12 mouse cellular contexts compared by ENCODE assay signal in the genomic region with DNA sequence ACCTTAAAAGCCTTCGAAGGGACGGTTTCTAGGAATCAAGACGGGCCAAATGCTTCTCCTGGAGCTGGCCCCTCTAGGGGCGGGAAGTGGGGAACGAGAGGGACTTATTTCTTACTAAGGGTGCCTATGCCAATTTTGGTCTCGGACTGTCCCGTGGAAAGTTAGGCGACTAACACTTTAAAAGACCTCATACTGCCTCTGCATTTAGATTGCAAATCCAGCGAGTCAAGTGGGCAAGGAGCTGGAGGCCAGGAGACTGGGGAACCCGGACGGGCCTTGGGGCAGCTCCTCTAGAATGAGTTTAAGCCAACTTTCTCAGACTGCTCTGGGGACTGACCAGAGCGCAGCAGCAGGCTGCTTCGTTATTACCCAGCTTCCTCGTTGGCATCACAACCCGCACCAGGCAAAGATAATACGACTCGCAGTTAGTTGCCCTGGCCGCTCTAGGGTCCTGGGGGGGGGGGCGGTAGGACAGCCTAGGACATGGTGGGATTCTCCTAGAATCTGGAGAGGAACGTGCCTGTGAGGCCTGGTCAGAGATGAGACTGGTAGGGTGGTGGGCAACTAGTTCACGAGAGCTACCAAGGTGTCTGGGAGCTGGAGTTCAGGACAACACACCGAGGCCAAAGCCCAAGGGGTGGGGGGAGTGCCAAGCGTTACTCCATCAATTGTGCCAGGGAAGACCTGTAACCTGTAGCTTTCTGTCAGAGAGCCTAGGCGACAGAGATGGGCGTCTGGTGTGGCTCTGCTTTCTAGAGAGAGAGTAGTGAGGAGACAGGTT. TPM values are rescaled to one million over a fixed set of nuclear protein-coding genes. Genes with fewer than 3 reads are reported as not detected.
A peak's percentile ranks its signal among the peaks of the same experiment; 100 is the strongest.
DNase-seq lines count a peak whose midpoint lies in the region; ATAC-seq and TF ChIP-seq lines count a peak whose summit lies in the region.
"Had no signal": no experiment of that assay in that cellular context is flagged by ENCODE, and none has a peak within 500 bp of the region (broad histone marks: within the 10 kb centered on the region; RNA-seq: fewer than 3 reads in every experiment).

No protein-coding gene starts in this region.

- H3K4me2 ChIP-seq in heart, postnatal 0 days (ENCODE audit: low read depth, low read length) = no peak overlapping the region
- H3K4me2 ChIP-seq in embryonic facial prominence, embryonic 13.5 days = peak overlapping the region; percentile 68
- H3K4me2 ChIP-seq in intestine, embryonic 14.5 days (ENCODE audit: low read length) = peak overlapping the region; percentile 42; the same call in 1 of the 2 replicates

- no peak for DNase-seq in heart, postnatal 0 days (ENCODE audit: low spot score)
- DNase-seq in heart, postnatal 10 days = no peak
- DNase-seq in intestine, embryonic 14.5 days (ENCODE audit: low spot score) = peak; percentile 73
- no peak for DNase-seq in layer of hippocampus, adult 2 months (ENCODE audit: low spot score in 2 of 2)
- DNase-seq in urinary bladder, postnatal 4 days (ENCODE audit: low spot score in 2 of 2) = no peak
- DNase-seq in layer of hippocampus, adult 18-20 months (ENCODE audit: low spot score in 2 of 2) = no peak
- DNase-seq: liver, embryonic 13.5 days had no signal

- H3K9ac ChIP-seq in heart, postnatal 0 days (replicated peaks; ENCODE audit: low read depth, low read length) = no peak overlapping the region
- H3K9ac ChIP-seq in ES-Bruce4 (ENCODE audit: low read depth, poor library complexity, severe bottlenecking) = 0 out of 2 replicates have a peak overlapping the region, but pooled peaks have one; percentile 28
- peak overlapping the region; percentile 76 for H3K9ac ChIP-seq in embryonic facial prominence, embryonic 13.5 days
- no peak overlapping the region for H3K9ac ChIP-seq in intestine, embryonic 14.5 days (ENCODE audit: low read length)
- H3K9ac ChIP-seq: liver, embryonic 13.5 days; neural tube, embryonic 12.5 days; stomach, embryonic 15.5 days had no signal

- H3K36me3 ChIP-seq in heart, postnatal 0 days (replicated peaks; ENCODE audit: control insufficient read depth, insufficient read depth, low read length) = no peaks in the 10 kb centered on the region
- H3K36me3 ChIP-seq in ES-Bruce4 (ENCODE audit: control insufficient read depth, insufficient read depth, low read length, poor library complexity, severe bottlenecking) = no peaks in the 10 kb centered on the region
- H3K36me3 ChIP-seq in embryonic facial prominence, embryonic 13.5 days = no peaks in the 10 kb centered on the region
- H3K36me3 ChIP-seq in intestine, embryonic 14.5 days (ENCODE audit: control insufficient read depth, insufficient read depth, low read length) = no peaks in the 10 kb centered on the region
- H3K36me3 ChIP-seq: liver, embryonic 13.5 days; neural tube, embryonic 12.5 days; stomach, embryonic 15.5 days had no signal

- intact Hi-C loops in heart, postnatal 10 days (cut with DNase I) = loop anchor here (5.0 kb wide), 3 partner anchors 231 to 1084 kb away; no protein-coding TSS in a partner anchor

- no peak overlapping the region for H3K27ac ChIP-seq in heart, postnatal 0 days (ENCODE audit: low read depth)
- no peak overlapping the region for H3K27ac ChIP-seq in ES-Bruce4 (ENCODE audit: insufficient read depth, low read length)
- H3K27ac ChIP-seq in embryonic facial prominence, embryonic 13.5 days = peak overlapping the region; percentile 83
- H3K27ac ChIP-seq in intestine, embryonic 14.5 days (ENCODE audit: low read depth) = no peak overlapping the region
- no peak overlapping the region for H3K27ac ChIP-seq in layer of hippocampus, adult 2 months
- H3K27ac ChIP-seq: liver, embryonic 13.5 days; neural tube, embryonic 12.5 days; stomach, embryonic 15.5 days had no signal

- peak overlapping the region; percentile 24; the same call in 1 of the 2 replicates for H3K4me3 ChIP-seq in heart, postnatal 0 days (ENCODE audit: low read depth, low read length)
- no peak overlapping the region for H3K4me3 ChIP-seq in ES-Bruce4 (ENCODE audit: low read depth, low read length)
- peak overlapping the region; percentile 46 for H3K4me3 ChIP-seq in embryonic facial prominence, embryonic 13.5 days
- H3K4me3 ChIP-seq in intestine, embryonic 14.5 days (ENCODE audit: low read depth, low read length) = 0 out of 2 replicates have a peak overlapping the region, but pooled peaks have one; percentile 10
- no peak overlapping the region for H3K4me3 ChIP-seq in layer of hippocampus, adult 2 months
- H3K4me3 ChIP-seq: erythroblast, embryonic 14.5 days had no signal

- no peak for TF ChIP-seq POLR2A in ES-Bruce4 (IDR thresholded peaks at IDR 0.05; ENCODE audit: insufficient read depth, low read length)

- TF ChIP-seq CTCF in heart, postnatal 0 days (IDR thresholded peaks at IDR 0.05; ENCODE audit: low read depth) = no peak
- no peak for TF ChIP-seq CTCF in ES-Bruce4 (IDR thresholded peaks at IDR 0.05; ENCODE audit: low read depth, low read length)
- no peak for TF ChIP-seq CTCF in layer of hippocampus, adult 2 months (conservative IDR thresholded peaks at IDR 0.05)

- no peak for TF ChIP-seq EP300 in heart, postnatal 0 days (IDR thresholded peaks at IDR 0.05; ENCODE audit: low read depth)
- TF ChIP-seq EP300 in ES-Bruce4 (IDR thresholded peaks at IDR 0.05; ENCODE audit: insufficient read depth, low read depth, low read length) = no peak

- no peak for ATAC-seq in heart, postnatal 0 days (ENCODE audit: insufficient read depth, low read depth)
- ATAC-seq in embryonic facial prominence, embryonic 13.5 days (ENCODE audit: insufficient number of reproducible peaks, insufficient read depth, low FRiP score, low TSS enrichment, low read depth) = no peak
- ATAC-seq in intestine, embryonic 14.5 days (replicated peaks; ENCODE audit: low FRiP score, low TSS enrichment, low read depth) = no peak

- peaks cover 78% of the 10 kb centered on the region for H3K27me3 ChIP-seq in heart, postnatal 0 days (ENCODE audit: control insufficient read depth, insufficient read depth, low read length)
- peaks cover 24% of the 10 kb centered on the region for H3K27me3 ChIP-seq in ES-Bruce4 (ENCODE audit: control insufficient read depth, insufficient read depth, low read length, poor library complexity, severe bottlenecking)
- peaks cover 56% of the 10 kb centered on the region for H3K27me3 ChIP-seq in embryonic facial prominence, embryonic 13.5 days
- peaks cover 61% of the 10 kb centered on the region for H3K27me3 ChIP-seq in intestine, embryonic 14.5 days (replicated peaks; ENCODE audit: control insufficient read depth, insufficient read depth, low read length)

- WGBS in heart, postnatal 0 days = 5% methylated on average over 24 of the region's 25 CpGs
- 7% methylated on average over 25 of the region's 25 CpGs for WGBS in embryonic facial prominence, embryonic 13.5 days
- WGBS in intestine, embryonic 14.5 days = 12% methylated on average over 24 of the region's 25 CpGs

- no peaks in the 10 kb centered on the region; the same call in 1 of the 2 replicates for H3K4me1 ChIP-seq in heart, postnatal 0 days (ENCODE audit: control insufficient read depth, insufficient read depth)
- no peaks in the 10 kb centered on the region for H3K4me1 ChIP-seq in ES-Bruce4 (ENCODE audit: control insufficient read depth, insufficient read depth, low read length)
- H3K4me1 ChIP-seq in embryonic facial prominence, embryonic 13.5 days = peaks cover 30% of the 10 kb centered on the region
- H3K4me1 ChIP-seq in intestine, embryonic 14.5 days (replicated peaks; ENCODE audit: control insufficient read depth, insufficient read depth, low read length) = peaks cover 13% of the 10 kb centered on the region; the same call in 1 of the 2 replicates

- H3K9me3 ChIP-seq in heart, postnatal 0 days (replicated peaks; ENCODE audit: control insufficient read depth, low read length) = no peaks in the 10 kb centered on the region
- H3K9me3 ChIP-seq in ES-Bruce4 (replicated peaks; ENCODE audit: control insufficient read depth, insufficient read depth, low read length, poor library complexity, severe bottlenecking) = no peaks in the 10 kb centered on the region
- H3K9me3 ChIP-seq in embryonic facial prominence, embryonic 13.5 days = no peaks in the 10 kb centered on the region
- H3K9me3 ChIP-seq in intestine, embryonic 14.5 days (ENCODE audit: control insufficient read depth, low read length) = no peaks in the 10 kb centered on the region
- H3K9me3 ChIP-seq: liver, embryonic 13.5 days; neural tube, embryonic 12.5 days; stomach, embryonic 15.5 days had no signal

RNA-seq across cellular contexts. Expression of gene Satb2, which starts 2.2 kb away (rescaled TPM):
- total RNA-seq in heart, postnatal 0 days (2014; rRNA removed; ENCODE audit: low replicate concordance) = not detected in 2 replicates
- 0.05 and 0.12 TPM in 2 replicates for polyA plus RNA-seq in heart, postnatal 0 days (2015; fragmentation: Nextera tagmentation; extraction: Ambion mirVana)
- under 1 TPM; 0.52 to 0.74 TPM for total RNA-seq in heart, postnatal 10 days (2021)
- 5.2 and 5.5 TPM in 2 replicates for polyA plus RNA-seq in ES-Bruce4 (2011; ENCODE audit: insufficient read depth, insufficient read length, low read depth, missing spikeins)
- 19.4 and 23.9 TPM in 2 replicates for polyA plus RNA-seq in embryonic facial prominence, embryonic 13.5 days (2015; fragmentation: Nextera tagmentation; extraction: Ambion mirVana)
- 4.3 and 4.6 TPM in 2 replicates for polyA plus RNA-seq in intestine, embryonic 14.5 days (2014; fragmentation: Nextera tagmentation; extraction: Ambion mirVana)
- 10 to 100 TPM; 14.1 to 16.9 TPM for total RNA-seq in layer of hippocampus, adult 2 months (2021)
- 10 to 100 TPM; 16.5 to 18.8 TPM for total RNA-seq in layer of hippocampus, adult 18-20 months (2021)
- polyA plus RNA-seq: erythroblast, embryonic 14.5 days had no signal

Comparison
In these comparisons a context has a peak if more than half of its experiments do, and no peak if none do; other contexts are left out.
1. H3K4me3 ChIP-seq: peak in heart, postnatal 0 days (single experiment), embryonic facial prominence, embryonic 13.5 days (single experiment) and intestine, embryonic 14.5 days (single experiment); none in ES-Bruce4 (single experiment) and layer of hippocampus, adult 2 months (single experiment).
2. H3K9ac ChIP-seq: peak in ES-Bruce4 (single experiment) and embryonic facial prominence, embryonic 13.5 days (single experiment); none in heart, postnatal 0 days (single experiment) and intestine, embryonic 14.5 days (single experiment).
3. RNA of gene Satb2, which starts 2.2 kb away (total RNA-seq): 16.5 to 18.8 TPM in layer of hippocampus, adult 18-20 months and 14.1 to 16.9 TPM in layer of hippocampus, adult 2 months; 0.52 to 0.74 TPM in heart, postnatal 10 days and not detected in heart, postnatal 0 days; every median in the first group is over 4 times any median in the second.